Mouse (Mus musculus) brain, embryonic 14.5 days (tissue): ENCODE results near the gene Ints5.

Experiments
- CTCF ChIP-seq: fragments of 200-500 bp; IDR thresholded peaks from 2 replicates; pipeline ENCODE4 v1.5.1; 2012; ENCODE audit warnings: inconsistent platforms, mild to moderate bottlenecking, moderate library complexity, borderline replicate concordance; ENCODE audit not compliant: insufficient read depth, insufficient read length; ENCODE audit errors: extremely low read depth
- POLR2A ChIP-seq: fragments of 200-500 bp; IDR thresholded peaks from 2 replicates; pipeline ENCODE4 v1.6.1; 2012; ENCODE audit warnings: mild to moderate bottlenecking, inconsistent platforms, borderline replicate concordance; ENCODE audit not compliant: poor library complexity, insufficient read depth, insufficient read length, severe bottlenecking; ENCODE audit errors: extremely low read depth

DNA sequence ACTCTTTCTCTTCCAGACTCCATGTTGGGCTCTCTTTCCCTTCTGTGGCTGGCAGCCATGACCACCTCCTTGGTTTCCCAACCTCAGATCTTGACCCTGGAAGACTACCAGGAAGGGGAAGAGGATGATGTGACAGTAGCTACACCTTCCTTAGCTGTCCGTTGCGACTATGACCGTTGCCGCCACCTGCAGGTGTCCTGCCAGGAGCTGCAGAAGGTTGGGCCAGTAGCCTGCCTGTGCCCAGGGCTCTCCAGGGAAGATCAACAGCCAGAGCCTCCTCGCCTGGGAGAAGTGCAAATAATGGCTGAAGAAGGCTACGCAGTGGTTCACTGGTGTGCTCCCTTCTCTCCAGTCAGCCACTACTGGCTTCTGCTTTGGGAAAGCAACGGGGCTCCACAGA is 41.2 kb upstream of the Ints5 start:
- no peak for TF ChIP-seq CTCF
- TF ChIP-seq POLR2A = no peak
